ENCODE assay signal across 11 mouse cellular contexts in genomic region chr3:139042433-139042854, GRCm38 (mm10). TPM values are rescaled to one million over a fixed set of nuclear protein-coding genes. Genes with fewer than 3 reads are reported as not detected.
DNase-seq lines count a peak whose midpoint lies in the region; ATAC-seq and TF ChIP-seq lines count a peak whose summit lies in the region.
"Had no signal": no experiment of that assay in that cellular context is flagged by ENCODE, and none has a peak within 500 bp of the region (broad histone marks: within the 10 kb centered on the region; RNA-seq: fewer than 3 reads in every experiment).

No protein-coding gene starts in this region.

- no peaks in the 10 kb centered on the region for H3K27me3 ChIP-seq in heart, embryonic 13.5 days (replicated peaks)
- H3K27me3 ChIP-seq in heart, embryonic 11.5 days (ENCODE audit: control insufficient read depth, insufficient read depth, low read length): no peaks in the 10 kb centered on the region
- H3K27me3 ChIP-seq in thymus, adult 2 months (ENCODE audit: control insufficient read depth, insufficient read depth, low read length): no peaks in the 10 kb centered on the region
- H3K27me3 ChIP-seq: midbrain, embryonic 15.5 days had no signal

- no peak overlapping the region for H3K4me2 ChIP-seq in heart, embryonic 13.5 days
- no peak overlapping the region for H3K4me2 ChIP-seq in heart, embryonic 11.5 days
- H3K4me2 ChIP-seq: midbrain, embryonic 15.5 days had no signal

- H3K36me3 ChIP-seq in heart, embryonic 13.5 days: peaks cover 34% of the 10 kb centered on the region
- peaks cover 3% of the 10 kb centered on the region; the same call in 1 of the 2 replicates for H3K36me3 ChIP-seq in heart, embryonic 11.5 days (ENCODE audit: control insufficient read depth, insufficient read depth, low read length)
- H3K36me3 ChIP-seq in thymus, adult 2 months (ENCODE audit: control insufficient read depth, insufficient read depth, low read length): no peaks in the 10 kb centered on the region
- H3K36me3 ChIP-seq: midbrain, embryonic 15.5 days had no signal

- no peak overlapping the region for H3K4me3 ChIP-seq in heart, embryonic 13.5 days
- no peak overlapping the region for H3K4me3 ChIP-seq in heart, embryonic 11.5 days (ENCODE audit: low read depth, low read length)
- no peak overlapping the region for H3K4me3 ChIP-seq in thymus, adult 2 months (ENCODE audit: control insufficient read depth, insufficient read depth, low read length)
- H3K4me3 ChIP-seq: left cerebral cortex, adult 2 months; midbrain, embryonic 15.5 days had no signal

- no peak for TF ChIP-seq POLR2A in thymus, adult 2 months (IDR thresholded peaks at IDR 0.05; ENCODE audit: control insufficient read depth, extremely low read depth, insufficient read depth, low read length, poor library complexity)

- 0 out of 2 replicates have a peak overlapping the region, but pooled peaks have one; percentile 17 for H3K27ac ChIP-seq in heart, embryonic 13.5 days (replicated peaks)
- no peak overlapping the region for H3K27ac ChIP-seq in heart, embryonic 11.5 days (ENCODE audit: low read depth, low read length)
- no peak overlapping the region for H3K27ac ChIP-seq in thymus, adult 2 months (ENCODE audit: control insufficient read depth, insufficient read depth, low read length)
- H3K27ac ChIP-seq: left cerebral cortex, adult 2 months; midbrain, embryonic 15.5 days had no signal

- WGBS in heart, embryonic 13.5 days: 62% methylated on average over 3 of the region's 3 CpGs
- WGBS in heart, embryonic 11.5 days (ENCODE audit: insufficient replicate concordance): 68% methylated on average over 3 of the region's 3 CpGs
- WGBS in thymus, adult 2 months: 2% methylated on average over 3 of the region's 3 CpGs

- no peak for TF ChIP-seq CTCF in thymus, adult 2 months (IDR thresholded peaks at IDR 0.05; ENCODE audit: borderline replicate concordance, control insufficient read depth, extremely low read depth, insufficient read depth, low read length, poor library complexity)

- peak; percentile 31 for DNase-seq in thymus, adult 2 months
- no peak for DNase-seq in thymus, postnatal 36 days
- DNase-seq in lung, postnatal 25 days (ENCODE audit: low spot score): peak; percentile 36
- peak; percentile 34 for DNase-seq in thymus, postnatal 25 days
- DNase-seq in gastrocnemius, adult 8-10 months (ENCODE audit: low spot score in 2 of 2): no peak
- DNase-seq in embryo, embryonic 11 days: no peak
- DNase-seq: right cerebral cortex, adult 18-20 months had no signal

- H3K9me3 ChIP-seq in heart, embryonic 13.5 days: peaks cover 5% of the 10 kb centered on the region; the same call in 1 of the 2 replicates
- no peaks in the 10 kb centered on the region for H3K9me3 ChIP-seq in heart, embryonic 11.5 days (replicated peaks; ENCODE audit: control insufficient read depth, low read length)
- H3K9me3 ChIP-seq: midbrain, embryonic 15.5 days had no signal

- no peak overlapping the region for H3K9ac ChIP-seq in heart, embryonic 13.5 days
- H3K9ac ChIP-seq in heart, embryonic 11.5 days (ENCODE audit: low read depth, low read length): no peak overlapping the region
- H3K9ac ChIP-seq: midbrain, embryonic 15.5 days had no signal

- no peak for ATAC-seq in heart, embryonic 13.5 days (ENCODE audit: extremely low read depth, insufficient number of reproducible peaks, low FRiP score, low TSS enrichment)
- ATAC-seq in heart, embryonic 11.5 days (replicated peaks; ENCODE audit: insufficient number of reproducible peaks, low FRiP score, low TSS enrichment): no peak
- ATAC-seq: midbrain, embryonic 15.5 days had no signal

- H3K4me1 ChIP-seq in heart, embryonic 13.5 days: 0 out of 2 replicates have a peak, but pooled peaks cover 9% of the 10 kb centered on the region
- H3K4me1 ChIP-seq in heart, embryonic 11.5 days (ENCODE audit: control insufficient read depth, insufficient read depth, low read length): no peaks in the 10 kb centered on the region
- H3K4me1 ChIP-seq in thymus, adult 2 months (replicated peaks; ENCODE audit: control insufficient read depth, insufficient read depth, low read length): peaks cover 8% of the 10 kb centered on the region
- H3K4me1 ChIP-seq: midbrain, embryonic 15.5 days had no signal

RNA-seq across cellular contexts. Expression of gene Rap1gds1, which starts 32.6 kb away (rescaled TPM):
- polyA plus RNA-seq in heart, embryonic 13.5 days (2015; fragmentation: Nextera tagmentation; extraction: Ambion mirVana): 48.3 and 48.5 TPM in 2 replicates
- 50.3 and 55.5 TPM in 2 replicates for polyA plus RNA-seq in heart, embryonic 11.5 days (2014; fragmentation: Nextera tagmentation; extraction: Ambion mirVana)
- polyA plus RNA-seq in thymus, adult 2 months (2012; rRNA removed): 25.5 and 26.0 TPM in 2 replicates
- total RNA-seq in gastrocnemius, adult 8-10 months (2022): 10 to 100 TPM; 37.7 to 49.3 (median 41.0) TPM

Comparison
In these comparisons a context has a peak if more than half of its experiments do, and no peak if none do; other contexts are left out.
1. DNase-seq: peak in thymus, adult 2 months (single experiment), lung, postnatal 25 days (single experiment) and thymus, postnatal 25 days (single experiment); none in thymus, postnatal 36 days (0 of 2), gastrocnemius, adult 8-10 months (0 of 2) and embryo, embryonic 11 days (single experiment).